Mouse (Mus musculus): ENCODE measurements around the gene Rpf1.

Rpf1 gene

GRCm38 (mm10) chr3:146500003-146500809 lies 21.0 kb downstream of the Rpf1 start:
- DNase-seq (ENCODE audit: low spot score in 2 of 2): peak in 1 of 2 experiments; percentile 61

GRCm38 (mm10) chr3:146499431-146500002 lies 21.7 kb downstream of the Rpf1 start, which contains the start of the genes Spata1 and Gng5:
Spata1 (minus strand) TSS chr3:146499753.
Gng5 (plus strand) TSS chr3:146499807.
- peak; percentile 73 to 86 for DNase-seq (ENCODE audit: low spot score in 2 of 2)

GRCm38 (mm10) chr3:146498989-146499388 lies 22.2 kb downstream of the Rpf1 start:
- no peak for DNase-seq (ENCODE audit: low spot score in 2 of 2)

- no peak for DNase-seq (ENCODE audit: low spot score in 2 of 2)
Measured at GRCm38 (mm10) chr3:146494941-146495340, 26.3 kb downstream of the Rpf1 start.

GRCm38 (mm10) chr3:146486464-146486863 lies 34.8 kb downstream of the Rpf1 start:
- no peak for DNase-seq (ENCODE audit: low spot score in 2 of 2)

GRCm38 (mm10) chr3:146482044-146482443 lies 39.2 kb downstream of the Rpf1 start:
- no peak for DNase-seq (ENCODE audit: low spot score in 2 of 2)

GRCm38 (mm10) chr3:146474428-146474827 lies 46.8 kb downstream of the Rpf1 start:
- DNase-seq (ENCODE audit: low spot score in 2 of 2): no peak

- DNase-seq (ENCODE audit: low spot score in 2 of 2): no peak
Measured at GRCm38 (mm10) chr3:146473741-146474140, 47.5 kb downstream of the Rpf1 start.

- no peak for DNase-seq (ENCODE audit: low spot score in 2 of 2)
Measured at GRCm38 (mm10) chr3:146472657-146473056, 48.6 kb downstream of the Rpf1 start.

GRCm38 (mm10) chr3:146469226-146469625 lies 52.0 kb downstream of the Rpf1 start:
- no peak for DNase-seq (ENCODE audit: low spot score in 2 of 2)

- peak in 1 of 2 experiments; percentile 15 for DNase-seq (ENCODE audit: low spot score in 2 of 2)
Measured at GRCm38 (mm10) chr3:146462939-146463338, 58.3 kb downstream of the Rpf1 start.
